Mouse (Mus musculus): Measurements from ENCODE around the gene Slc11a1. TPM values are rescaled to one million over a fixed set of nuclear protein-coding genes. Genes with fewer than 3 reads are reported as not detected.

The Slc11a1 gene
- total RNA-seq, 2 experiments from 2014 or later = 3.1 to 3.9 TPM

DNA sequence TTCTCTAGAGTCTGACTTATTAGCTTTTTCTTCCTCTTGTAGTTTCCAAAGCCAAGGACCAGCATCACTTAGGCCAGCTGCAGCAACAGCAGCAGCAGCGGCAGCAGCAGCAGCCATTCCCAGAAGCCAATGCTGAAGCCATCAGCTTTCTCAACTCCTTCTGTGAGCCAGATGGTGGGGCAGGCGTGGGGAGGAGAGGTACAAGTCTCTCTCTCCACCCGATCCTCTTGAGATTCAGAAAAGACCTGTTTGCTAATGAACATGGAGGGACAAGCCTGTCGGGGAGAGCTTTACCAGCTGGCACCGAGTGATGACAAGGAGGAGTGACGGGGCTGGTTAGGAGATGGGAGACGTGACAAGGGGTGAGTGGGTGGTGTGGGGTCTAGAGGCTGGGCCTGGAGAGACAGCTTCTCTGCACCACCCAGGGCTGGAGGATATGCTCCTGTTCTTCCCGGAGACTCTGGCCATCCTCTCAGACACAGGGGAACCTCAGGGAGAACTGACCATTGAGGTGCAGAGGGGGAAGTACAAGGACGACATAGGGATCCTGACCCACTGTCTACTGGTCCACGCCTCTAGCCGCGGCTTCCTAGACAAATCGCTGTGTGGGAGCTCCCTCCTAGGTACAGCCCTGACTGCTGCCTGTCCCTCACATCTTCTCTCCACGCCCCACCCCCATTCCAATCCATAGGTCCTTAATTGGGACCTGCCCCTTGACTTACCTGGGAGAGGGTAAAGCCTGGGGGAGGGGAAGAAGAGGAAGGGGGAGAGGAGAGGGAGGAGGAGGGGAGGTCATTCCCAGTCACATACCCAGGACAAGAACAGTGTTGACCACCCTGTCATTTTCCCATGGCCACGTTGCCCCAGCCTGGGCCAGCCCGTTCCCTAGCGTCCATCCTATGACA lies 12.4 kb upstream of the Slc11a1 start:
- Histone ChIP-seq H3K27ac (peak overlapping the region; percentile 67), H3K4me3 (no peak overlapping the region; the same call in 1 of the 2 replicates)
- no peak for DNase-seq (ENCODE audit: low spot score in 2 of 2)
- no peak for TF ChIP-seq CTCF (conservative IDR thresholded peaks at IDR 0.05)

DNA sequence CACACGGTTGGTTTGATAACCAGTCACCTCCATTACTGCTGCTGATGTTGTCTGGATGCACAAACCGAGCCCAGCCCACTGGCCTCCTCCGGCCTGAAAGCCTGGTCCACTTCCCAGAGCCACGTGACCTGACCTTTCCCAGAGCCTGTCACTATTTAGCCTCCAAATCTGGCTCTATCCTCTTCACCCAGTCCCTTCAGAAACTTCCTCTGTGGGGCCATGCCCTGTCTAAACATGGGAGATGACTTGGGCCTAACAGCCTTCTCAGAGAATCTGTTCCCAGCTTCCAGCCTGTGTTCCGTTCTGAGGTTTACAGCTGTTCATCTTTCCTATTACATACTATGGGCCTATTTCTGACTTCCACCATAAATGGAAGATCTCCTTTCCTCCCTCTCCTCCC lies 11.6 kb upstream of the Slc11a1 start:
- no peak for TF ChIP-seq CTCF (conservative IDR thresholded peaks at IDR 0.05)
- no peak for DNase-seq (ENCODE audit: low spot score in 2 of 2)
- Histone ChIP-seq H3K27ac (0 out of 2 replicates have a peak overlapping the region, but pooled peaks have one; percentile 18), H3K4me3 (no peak overlapping the region)

DNA sequence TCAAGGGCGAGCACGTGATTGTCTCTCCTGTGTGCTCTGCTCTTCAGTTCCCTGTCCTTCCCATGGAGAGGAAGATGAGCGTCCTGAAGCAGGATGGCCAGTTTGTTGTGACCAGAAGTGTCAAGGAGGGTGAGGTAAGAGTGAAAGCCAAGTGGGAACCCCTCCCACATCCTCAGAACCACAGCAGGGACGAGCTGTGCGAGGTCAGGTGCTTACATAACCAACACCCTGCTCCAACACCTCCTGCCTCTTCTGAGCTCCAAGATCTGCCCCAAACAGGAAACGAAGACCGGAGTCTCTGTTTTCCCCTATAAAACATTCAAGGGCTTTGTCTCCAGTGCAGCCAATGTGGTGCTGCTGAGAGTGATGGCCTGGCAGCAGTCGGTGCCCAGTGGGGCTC lies 10.7 kb upstream of the Slc11a1 start:
- Histone ChIP-seq H3K4me3 (no peak overlapping the region), H3K27ac (no peak overlapping the region)
- TF ChIP-seq CTCF (conservative IDR thresholded peaks at IDR 0.05) = no peak
- no peak for DNase-seq (ENCODE audit: low spot score in 2 of 2)

DNA sequence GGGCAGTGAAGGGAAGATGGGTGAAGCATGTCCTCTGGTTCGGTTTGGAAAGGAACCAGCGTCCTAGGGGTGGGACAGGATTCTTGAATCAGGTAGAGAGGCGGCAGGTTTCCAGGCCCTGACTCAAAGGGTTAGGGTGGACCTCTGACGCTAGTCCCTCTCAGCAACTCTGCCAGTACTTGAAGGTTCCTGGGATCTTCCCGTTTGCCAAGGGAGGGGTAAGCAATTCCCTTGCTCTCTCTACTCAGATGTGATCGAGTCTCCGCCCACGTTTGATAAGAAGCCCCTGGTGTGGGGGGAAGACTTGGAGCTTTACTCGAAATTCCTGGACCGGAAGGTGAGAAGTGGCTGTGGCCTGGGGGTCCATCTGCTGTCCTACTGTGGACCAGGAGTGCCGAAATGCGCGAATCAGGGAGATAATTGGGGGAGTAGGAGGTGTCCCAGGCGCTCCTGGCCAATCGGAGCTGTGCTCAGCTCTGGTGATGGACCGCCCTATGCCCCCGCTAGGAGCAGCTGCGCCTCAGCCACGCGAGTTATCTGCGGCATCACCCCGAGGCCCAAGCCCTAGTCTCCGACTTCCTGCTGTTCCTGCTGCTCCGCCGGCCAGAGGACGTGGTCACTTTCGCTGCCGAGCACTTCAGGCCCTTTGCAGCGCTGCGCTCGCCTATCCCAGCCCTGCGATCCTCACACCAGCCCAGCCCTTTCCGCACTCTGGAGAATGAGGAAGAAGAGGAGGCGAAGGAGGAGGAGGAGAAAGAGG lies 6.9 kb upstream of the Slc11a1 start:
- peak in 1 of 2 experiments; percentile 31 for DNase-seq (ENCODE audit: low spot score in 2 of 2)
- Histone ChIP-seq H3K4me3 (peak overlapping the region; percentile 41), H3K27ac (no peak overlapping the region)
- peak; percentile 41 for TF ChIP-seq CTCF (conservative IDR thresholded peaks at IDR 0.05)

DNA sequence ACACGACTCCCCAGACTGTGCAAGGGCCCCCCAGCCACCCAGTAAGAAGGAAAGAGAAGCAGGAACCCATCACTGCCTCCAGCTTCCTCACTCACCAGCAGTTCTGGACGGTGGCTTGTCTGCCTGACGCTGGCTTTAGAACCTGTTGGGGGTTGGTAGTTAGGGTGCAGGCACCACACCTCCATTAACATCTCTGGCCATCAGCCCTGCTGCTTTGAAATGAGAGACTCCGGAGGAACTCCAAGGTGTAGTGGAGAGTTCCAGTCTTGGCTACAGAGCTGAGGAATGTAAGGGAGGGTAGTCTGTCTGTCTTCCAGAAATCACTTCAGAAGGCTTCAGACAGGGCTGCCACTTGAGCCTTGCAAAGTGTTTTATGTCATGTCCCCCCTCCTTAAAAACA lies 5.0 kb upstream of the Slc11a1 start:
- Histone ChIP-seq H3K4me3 (no peak overlapping the region), H3K27ac (no peak overlapping the region)
- TF ChIP-seq CTCF (conservative IDR thresholded peaks at IDR 0.05) = no peak
- no peak for DNase-seq (ENCODE audit: low spot score in 2 of 2)

DNA sequence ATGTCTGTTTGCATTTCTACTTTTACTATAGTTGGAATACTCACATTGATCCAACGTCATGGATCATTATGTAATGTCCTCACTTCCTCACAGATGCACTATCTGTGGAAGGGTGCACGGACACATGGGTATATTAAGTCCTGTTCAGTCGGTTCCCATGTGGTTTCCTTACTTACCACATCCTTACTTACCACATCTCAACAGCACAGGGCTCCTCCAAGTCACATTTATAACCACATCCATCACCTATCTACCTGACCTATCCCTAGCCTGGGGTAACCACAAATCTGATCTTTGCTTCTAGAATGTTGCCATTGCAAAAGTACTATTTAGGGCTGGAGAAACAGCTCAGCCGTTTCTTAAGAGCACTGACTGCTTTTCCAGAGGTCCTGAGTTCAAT lies 1.6 kb upstream of the Slc11a1 start:
- no peak for DNase-seq (ENCODE audit: low spot score in 2 of 2)
- H3K4me3 ChIP-seq = no peak overlapping the region
- no peak overlapping the region for H3K27ac ChIP-seq
- TF ChIP-seq CTCF (conservative IDR thresholded peaks at IDR 0.05) = no peak

DNA sequence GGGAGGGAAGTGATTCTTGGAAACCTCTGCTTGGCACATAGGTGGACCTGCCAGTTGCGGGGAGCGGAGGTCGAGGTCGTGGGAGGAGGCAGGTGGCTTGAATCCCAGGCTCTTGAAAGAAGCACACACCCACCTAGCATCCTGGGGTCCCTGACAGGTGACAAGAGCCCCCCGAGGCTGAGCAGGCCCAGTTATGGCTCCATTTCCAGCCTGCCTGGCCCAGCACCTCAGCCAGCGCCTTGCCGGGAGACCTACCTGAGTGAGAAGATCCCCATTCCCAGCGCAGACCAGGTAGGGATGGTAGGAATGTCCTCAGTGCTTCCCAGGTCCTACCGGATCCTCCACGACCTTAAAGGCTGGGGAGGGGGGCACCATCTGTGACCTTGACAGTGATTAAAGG lies 566 bp downstream of the Slc11a1 start:
- H3K4me3 ChIP-seq = no peak overlapping the region
- peak overlapping the region; percentile 46; the same call in 1 of the 2 replicates for H3K27ac ChIP-seq
- DNase-seq (ENCODE audit: low spot score in 2 of 2) = no peak
- TF ChIP-seq CTCF (conservative IDR thresholded peaks at IDR 0.05) = no peak

DNA sequence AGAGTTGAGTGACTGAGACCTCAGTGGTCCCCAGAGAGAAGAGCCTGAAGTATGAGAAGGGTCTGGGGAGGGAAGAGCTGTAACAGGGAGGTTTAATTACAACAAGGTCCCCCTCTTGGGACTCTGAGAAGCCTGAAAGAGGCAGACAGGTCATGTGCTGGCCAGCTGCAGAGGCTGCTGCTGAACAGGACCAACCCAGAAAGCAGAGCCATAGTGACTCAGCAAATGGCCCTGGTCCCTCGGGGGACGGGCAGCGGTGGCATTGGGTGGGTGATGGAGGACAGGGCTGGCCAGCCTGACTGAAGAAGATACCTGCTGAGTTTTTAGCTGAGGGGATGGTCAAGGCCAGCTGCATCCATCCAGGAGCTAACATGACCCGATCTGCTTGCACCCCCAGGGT lies 1.4 kb downstream of the Slc11a1 start:
- TF ChIP-seq CTCF (conservative IDR thresholded peaks at IDR 0.05) = no peak
- DNase-seq (ENCODE audit: low spot score in 2 of 2) = no peak
- peak overlapping the region; percentile 46; the same call in 1 of the 2 replicates for H3K27ac ChIP-seq
- H3K4me3 ChIP-seq = no peak overlapping the region

DNA sequence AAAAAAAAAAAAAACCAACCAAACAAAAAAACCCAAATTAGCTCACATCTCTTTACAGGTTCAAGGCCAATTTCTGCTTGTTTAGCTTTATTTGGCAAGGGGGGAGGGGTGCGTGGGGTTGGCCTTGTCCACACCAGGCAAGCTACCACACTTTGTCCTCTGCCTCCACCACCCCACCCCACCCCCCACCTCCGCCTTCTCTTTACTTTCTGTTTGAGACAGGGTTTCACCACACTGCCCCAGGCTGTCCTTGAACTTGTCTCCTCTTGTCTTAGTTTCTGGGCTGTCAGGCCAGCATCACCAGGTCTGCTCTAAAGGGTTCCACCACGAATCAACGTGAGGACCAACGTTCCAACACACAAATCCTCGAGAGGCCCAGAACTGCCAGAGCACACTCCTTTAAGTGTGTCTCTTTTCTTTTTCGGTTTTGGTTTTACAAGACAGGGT lies 4.1 kb downstream of the Slc11a1 start:
- no peak for TF ChIP-seq CTCF (conservative IDR thresholded peaks at IDR 0.05)
- H3K27ac ChIP-seq = no peak overlapping the region
- H3K4me3 ChIP-seq = no peak overlapping the region
- DNase-seq (ENCODE audit: low spot score in 2 of 2) = no peak

DNA sequence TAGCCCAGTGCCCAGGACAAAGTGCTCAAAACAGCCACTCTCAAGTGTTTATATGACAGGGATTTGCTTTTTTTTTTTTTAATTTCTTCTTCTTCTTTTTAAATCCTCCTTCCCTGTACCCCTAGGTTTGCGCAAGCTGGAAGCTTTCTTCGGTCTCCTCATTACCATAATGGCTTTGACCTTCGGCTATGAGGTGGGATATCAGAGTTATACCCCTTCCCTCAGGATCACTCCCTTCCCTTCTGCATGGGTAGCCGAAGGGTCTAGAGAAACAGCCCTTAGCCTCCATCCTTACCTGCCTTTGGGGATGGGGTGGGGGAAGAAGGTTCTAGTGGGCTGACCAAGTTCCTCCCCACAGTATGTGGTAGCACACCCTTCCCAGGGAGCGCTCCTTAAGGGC lies 5.5 kb downstream of the Slc11a1 start:
- no peak overlapping the region for H3K27ac ChIP-seq
- TF ChIP-seq CTCF (conservative IDR thresholded peaks at IDR 0.05) = no peak
- DNase-seq (ENCODE audit: low spot score in 2 of 2) = no peak
- H3K4me3 ChIP-seq = no peak overlapping the region

DNA sequence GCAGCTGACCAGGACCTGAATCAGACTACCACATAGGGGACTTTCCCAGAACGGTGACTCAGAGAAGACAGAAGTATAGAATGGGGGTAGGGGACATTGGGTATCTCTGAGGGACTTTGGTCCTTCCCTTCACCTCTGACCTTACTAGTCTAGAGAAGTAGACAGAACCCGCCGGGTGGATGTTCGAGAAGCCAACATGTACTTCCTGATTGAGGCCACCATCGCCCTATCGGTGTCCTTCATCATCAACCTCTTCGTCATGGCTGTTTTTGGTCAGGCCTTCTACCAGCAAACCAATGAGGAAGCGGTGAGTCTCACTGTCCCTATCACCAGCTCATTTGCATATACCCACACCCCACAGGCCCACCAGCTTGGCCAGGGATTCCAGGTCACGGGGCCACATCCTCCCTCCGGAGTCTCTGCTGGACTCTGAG lies 6.6 kb downstream of the Slc11a1 start:
- no peak for TF ChIP-seq CTCF (conservative IDR thresholded peaks at IDR 0.05)
- no peak for DNase-seq (ENCODE audit: low spot score in 2 of 2)
- Histone ChIP-seq H3K27ac (no peak overlapping the region), H3K4me3 (no peak overlapping the region)

DNA sequence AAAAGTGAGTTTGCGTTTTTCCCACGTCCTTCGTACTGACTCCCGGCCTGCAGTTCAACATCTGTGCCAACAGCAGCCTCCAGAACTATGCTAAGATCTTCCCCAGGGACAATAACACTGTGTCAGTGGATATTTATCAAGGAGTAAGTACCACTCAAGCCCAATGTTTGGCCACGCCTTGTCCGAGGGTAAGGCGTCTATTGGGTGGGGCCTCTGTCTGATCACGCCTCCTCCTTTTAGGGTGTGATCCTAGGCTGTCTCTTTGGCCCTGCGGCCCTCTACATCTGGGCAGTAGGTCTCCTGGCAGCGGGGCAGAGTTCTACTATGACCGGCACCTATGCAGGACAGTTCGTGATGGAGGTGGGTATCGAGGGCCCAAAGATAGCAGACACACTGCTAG lies 8.4 kb downstream of the Slc11a1 start:
- no peak for DNase-seq (ENCODE audit: low spot score in 2 of 2)
- Histone ChIP-seq H3K4me3 (no peak overlapping the region), H3K27ac (no peak overlapping the region)
- no peak for TF ChIP-seq CTCF (conservative IDR thresholded peaks at IDR 0.05)

DNA sequence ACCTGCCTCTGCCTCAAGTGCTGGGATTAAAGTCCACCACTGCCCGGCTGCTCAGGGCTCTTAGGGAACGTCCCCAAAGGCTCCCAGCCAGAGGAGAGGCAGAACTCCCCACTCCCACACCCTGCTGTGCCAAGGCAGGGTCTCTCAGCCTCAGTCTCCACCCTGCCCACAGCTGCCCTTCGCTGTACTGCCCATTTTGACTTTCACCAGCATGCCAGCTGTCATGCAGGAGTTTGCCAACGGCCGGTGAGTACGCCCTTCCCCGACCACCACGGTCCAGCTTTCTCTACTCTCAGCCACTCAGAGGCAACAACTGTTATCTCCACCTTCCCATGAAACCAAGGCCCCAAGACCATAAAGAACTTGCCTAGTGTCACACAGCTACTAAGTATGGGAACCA lies 9.5 kb downstream of the Slc11a1 start:
- DNase-seq (ENCODE audit: low spot score in 2 of 2) = no peak
- Histone ChIP-seq H3K4me3 (no peak overlapping the region), H3K27ac (no peak overlapping the region)
- no peak for TF ChIP-seq CTCF (conservative IDR thresholded peaks at IDR 0.05)
